Mouse (Mus musculus): ENCODE results near the gene Lsm3.
A peak's percentile ranks its signal among the peaks of the same experiment; 100 is the strongest.
"Not testable (repeated sequence)": the region's sequence is repeated elsewhere in the genome, so short reads cannot be mapped to it uniquely, and the experiment has no call there.

Gene Lsm3

GRCm38 (mm10) chr6:91515545-91516449 lies at the start of gene Lsm3, which contains the start of gene Xpc:
TSS of gene Lsm3 (plus strand) at chr6:91515928.
TSS of gene Xpc (minus strand) at chr6:91515888.
- DNase-seq (ENCODE audit: low spot score in 2 of 2), result peak; percentile 98 to 99

- no peak for DNase-seq (ENCODE audit: low spot score in 2 of 2)
Observed at GRCm38 (mm10) chr6:91467106-91467505, 48.6 kb upstream of the Lsm3 start.

GRCm38 (mm10) chr6:91470712-91471111 lies 45.0 kb upstream of the Lsm3 start:
- DNase-seq (ENCODE audit: low spot score in 2 of 2), result no peak

- DNase-seq (ENCODE audit: low spot score in 2 of 2), result not testable (repeated sequence)
Observed at GRCm38 (mm10) chr6:91471427-91471826, 44.3 kb upstream of the Lsm3 start.

- DNase-seq (ENCODE audit: low spot score in 2 of 2), result no peak
Observed at GRCm38 (mm10) chr6:91472319-91472718, 43.4 kb upstream of the Lsm3 start.

GRCm38 (mm10) chr6:91472868-91473804 lies 42.6 kb upstream of the Lsm3 start, which contains the start of the genes Chchd4 and Tmem43:
TSS of gene Chchd4 (minus strand) at chr6:91473546.
TSS of gene Tmem43 (plus strand) at chr6:91473703.
- peak; percentile 97 to 98 for DNase-seq (ENCODE audit: low spot score in 2 of 2)

- DNase-seq (ENCODE audit: low spot score in 2 of 2), result no peak
Observed at GRCm38 (mm10) chr6:91473805-91474440, 41.8 kb upstream of the Lsm3 start.

GRCm38 (mm10) chr6:91474441-91475190 lies 41.1 kb upstream of the Lsm3 start:
- DNase-seq (ENCODE audit: low spot score in 2 of 2), result no peak

GRCm38 (mm10) chr6:91476541-91476940 lies 39.2 kb upstream of the Lsm3 start:
- no peak for DNase-seq (ENCODE audit: low spot score in 2 of 2)

- DNase-seq (ENCODE audit: low spot score in 2 of 2), result no peak
Observed at GRCm38 (mm10) chr6:91483371-91483770, 32.4 kb upstream of the Lsm3 start.

GRCm38 (mm10) chr6:91486736-91487453 lies 28.8 kb upstream of the Lsm3 start:
- no peak for DNase-seq (ENCODE audit: low spot score in 2 of 2)

GRCm38 (mm10) chr6:91488496-91489212 lies 27.1 kb upstream of the Lsm3 start:
- DNase-seq (ENCODE audit: low spot score in 2 of 2), result no peak

GRCm38 (mm10) chr6:91489872-91490271 lies 25.9 kb upstream of the Lsm3 start:
- DNase-seq (ENCODE audit: low spot score in 2 of 2), result no peak

GRCm38 (mm10) chr6:91491004-91491403 lies 24.7 kb upstream of the Lsm3 start:
- DNase-seq (ENCODE audit: low spot score in 2 of 2), result no peak

GRCm38 (mm10) chr6:91493053-91493452 lies 22.7 kb upstream of the Lsm3 start:
- no peak for DNase-seq (ENCODE audit: low spot score in 2 of 2)

- no peak for DNase-seq (ENCODE audit: low spot score in 2 of 2)
Observed at GRCm38 (mm10) chr6:91494526-91494925, 21.2 kb upstream of the Lsm3 start.

- no peak for DNase-seq (ENCODE audit: low spot score in 2 of 2)
Observed at GRCm38 (mm10) chr6:91503302-91503701, 12.4 kb upstream of the Lsm3 start.

- DNase-seq (ENCODE audit: low spot score in 2 of 2), result peak in 1 of 2 experiments; percentile 25
Observed at GRCm38 (mm10) chr6:91506036-91506435, 9.7 kb upstream of the Lsm3 start.

GRCm38 (mm10) chr6:91508041-91508440 lies 7.7 kb upstream of the Lsm3 start:
- no peak for DNase-seq (ENCODE audit: low spot score in 2 of 2)

GRCm38 (mm10) chr6:91509326-91509725 lies 6.4 kb upstream of the Lsm3 start:
- peak; percentile 76 to 93 for DNase-seq (ENCODE audit: low spot score in 2 of 2)
